Mouse (Mus musculus) erythroblast, embryonic 14.5 days (primary cell): Measurements from ENCODE around the gene Inpp4a.

Source experiments
- GATA1 ChIP-seq: IDR thresholded peaks from 2 replicates; pipeline ENCODE4 v1.6.1; 2012; ENCODE audit warnings: low read length, inconsistent platforms, mixed read lengths
- TAL1 ChIP-seq: IDR thresholded peaks from 3 replicates; pipeline ENCODE4 v1.6.1; 2012; ENCODE audit warnings: low read length, inconsistent platforms, mixed read lengths

DNA sequence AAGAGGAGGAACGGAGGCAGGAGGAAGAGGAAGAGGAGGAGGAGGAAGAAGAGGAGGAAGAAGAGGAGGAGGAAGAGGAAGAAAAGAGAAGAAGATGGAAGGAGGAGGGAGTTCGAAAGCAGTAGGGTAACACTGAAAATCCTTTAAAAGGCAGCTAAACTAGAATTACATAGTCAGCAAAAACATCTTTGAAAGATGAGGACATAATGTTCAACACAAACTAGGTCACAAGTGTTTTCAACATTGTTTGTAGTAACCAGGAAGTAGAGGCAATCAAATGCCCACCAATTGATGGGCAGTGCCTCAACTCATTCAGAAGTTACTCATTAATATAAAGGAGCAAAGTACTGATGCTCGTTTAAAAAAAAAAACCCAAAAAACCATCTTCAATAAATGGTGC lies 61.1 kb downstream of the Inpp4a start:
- no peak for TF ChIP-seq GATA1
- no peak for TF ChIP-seq TAL1
